Mouse (Mus musculus) liver, postnatal 0 days (tissue): ENCODE measurements at regions not wholly inside any gene's neighbourhood (a gene's known extent, or its start where the extent isn't known, plus 50 kb on each side); places are given as distances from the start of the nearest gene placed in this dataset.

ENCODE experiments used
- CTCF ChIP-seq: sonication (generic); IDR thresholded peaks from 2 replicates; pipeline ENCODE4 v1.5.1; 2016; ENCODE audit warnings: antibody characterized with exemption, low read depth
- EP300 ChIP-seq: IDR thresholded peaks from 2 replicates; pipeline ENCODE4 v1.6.1; 2016; ENCODE audit warnings: antibody characterized with exemption, low read depth, mild to moderate bottlenecking

GRCm38 (mm10) chr12:19882386-19882785 is 71.9 kb upstream of the Gm21863 start:
- no peak for TF ChIP-seq CTCF
- TF ChIP-seq EP300 = no peak
